Mouse (Mus musculus) heart, postnatal 0 days (tissue): Measurements from ENCODE around the gene Sox30. TPM values are rescaled to one million over a fixed set of nuclear protein-coding genes. Genes with fewer than 3 reads are reported as not detected.

Experiments
- ATAC-seq: fragments of 200-750 bp; cut with Nextera tagmentation; 2 replicates; pipeline ENCODE4 v1.8.0; 2017; ENCODE audit warnings: low read depth, moderate number of reproducible peaks, moderate library complexity; ENCODE audit not compliant: insufficient read depth
- DNase-seq: peaks from one replicate; pipeline ENCODE4 v3.0.0-alpha.2; 2016; ENCODE audit warnings: low spot score
- H3K27ac ChIP-seq: fragments of 300-500 bp; sonication (generic); 2 replicates; pipeline ENCODE4 v1.5.1; 2014; ENCODE audit warnings: low read depth, mild to moderate bottlenecking
- H3K27me3 ChIP-seq: fragments of 300-500 bp; sonication (generic); 2 replicates; pipeline ENCODE4 v1.6.1; 2014; ENCODE audit warnings: low read length, mixed read lengths; ENCODE audit not compliant: control insufficient read depth, insufficient read depth
- H3K36me3 ChIP-seq: fragments of 300-500 bp; sonication (generic); replicated peaks from 2 replicates; pipeline ENCODE4 v1.6.1; 2014; ENCODE audit warnings: low read length, mixed read lengths; ENCODE audit not compliant: control insufficient read depth, insufficient read depth
- H3K4me1 ChIP-seq: fragments of 300-500 bp; sonication (generic); 2 replicates; pipeline ENCODE4 v1.6.1; 2014; ENCODE audit warnings: antibody characterized with exemption; ENCODE audit not compliant: control insufficient read depth, insufficient read depth
- H3K4me2 ChIP-seq: fragments of 300-500 bp; sonication (generic); 2 replicates; pipeline ENCODE4 v1.6.1; 2014; ENCODE audit warnings: low read depth, mild to moderate bottlenecking, low read length, moderate library complexity
- H3K4me3 ChIP-seq: fragments of 300-500 bp; sonication (generic); 2 replicates; pipeline ENCODE4 v1.5.1; 2014; ENCODE audit warnings: low read depth, low read length
- H3K9ac ChIP-seq: fragments of 300-500 bp; sonication (generic); replicated peaks from 2 replicates; pipeline ENCODE4 v1.6.1; 2014; ENCODE audit warnings: low read depth, low read length, mixed read lengths
- H3K9me3 ChIP-seq: fragments of 300-500 bp; sonication (generic); replicated peaks from 2 replicates; pipeline ENCODE4 v1.6.1; 2016; ENCODE audit warnings: low read length; ENCODE audit not compliant: control insufficient read depth
- CTCF ChIP-seq: IDR thresholded peaks from 2 replicates; pipeline ENCODE4 v1.5.1; 2016; ENCODE audit warnings: antibody characterized with exemption, control low read depth, low read depth
- EP300 ChIP-seq: IDR thresholded peaks from 2 replicates; pipeline ENCODE4 v1.6.1; 2016; ENCODE audit warnings: antibody characterized with exemption, low read depth
- WGBS: fragments of 180-500 bp; shearing (Covaris S2); extraction: QIAGEN DNeasy Blood & Tissue Kit; methylation state at CpG from one replicate; pipeline ENCODE4 v1.1.7; 2014; 5-methylcytosine and 5-hydroxymethylcytosine counted together
- polyA plus RNA-seq: library from polyadenylated mRNA; unstranded; fragments of >200 nt; fragmentation: Nextera tagmentation; extraction: Ambion mirVana; gene quantifications from 2 replicates; pipeline ENCODE4 v1.2.1, GENCODE M21; 2015
- total RNA-seq: library from RNA; depleted of rRNA; stranded (reverse); fragments of >200 nt; gene quantifications from 2 replicates; pipeline ENCODE4 v1.2.3, GENCODE M21; 2014; ENCODE audit warnings: low replicate concordance

Sox30 gene
- total and polyA plus RNA-seq, 2 experiments from 2014 or later = 0.10 to 1.3 TPM

DNA sequence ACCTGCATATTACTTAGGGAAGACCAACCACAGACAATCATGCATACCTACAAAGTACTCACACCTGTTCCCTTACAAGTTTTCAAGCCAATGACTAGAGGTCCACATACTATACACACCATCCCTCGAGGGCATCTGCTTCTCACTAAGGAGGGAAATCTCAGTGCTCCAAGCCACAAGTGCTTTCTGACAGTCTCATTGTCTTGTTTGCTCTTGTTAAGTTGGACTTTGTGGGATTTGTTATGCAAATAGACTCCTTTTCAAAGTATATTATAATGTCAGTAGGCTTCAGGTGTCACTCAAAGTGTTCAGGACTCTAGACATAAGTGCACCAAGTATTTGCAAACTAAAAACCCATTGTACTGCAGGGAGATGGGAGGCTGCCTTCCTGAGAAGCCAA is 40.1 kb downstream of the Sox30 start:
- no peak overlapping the region for H3K27ac ChIP-seq
- no peaks in the 10 kb centered on the region for H3K27me3 ChIP-seq
- ATAC-seq (no peak), DNase-seq (no peak)
- 82% methylated on average over 1 of the region's 1 CpGs for WGBS
- no peak overlapping the region for H3K4me3 ChIP-seq
- no peaks in the 10 kb centered on the region for H3K9me3 ChIP-seq
- no peak overlapping the region for H3K4me2 ChIP-seq
- H3K4me1 ChIP-seq = no peaks in the 10 kb centered on the region
- H3K9ac ChIP-seq = no peak overlapping the region
- H3K36me3 ChIP-seq = no peaks in the 10 kb centered on the region
- TF ChIP-seq CTCF = no peak
- no peak for TF ChIP-seq EP300

- no peaks in the 10 kb centered on the region for H3K9me3 ChIP-seq
- no peak overlapping the region for H3K9ac ChIP-seq
- H3K36me3 ChIP-seq = no peaks in the 10 kb centered on the region
- no peak overlapping the region for H3K4me2 ChIP-seq
- no peak overlapping the region for H3K27ac ChIP-seq
- no peaks in the 10 kb centered on the region for H3K4me1 ChIP-seq
- no peak for TF ChIP-seq EP300
- no peak for TF ChIP-seq CTCF
- ATAC-seq (no peak), DNase-seq (no peak)
- H3K4me3 ChIP-seq = no peak overlapping the region
- H3K27me3 ChIP-seq = no peaks in the 10 kb centered on the region
Measured at GRCm38 (mm10) chr11:46021850-46022249, 41.7 kb downstream of the Sox30 start.

GRCm38 (mm10) chr11:46022983-46023382 is 42.9 kb downstream of the Sox30 start:
- Histone ChIP-seq H3K9ac (no peak overlapping the region), H3K27me3 (no peaks in the 10 kb centered on the region), H3K9me3 (no peaks in the 10 kb centered on the region), H3K4me1 (no peaks in the 10 kb centered on the region), H3K4me2 (no peak overlapping the region), H3K4me3 (no peak overlapping the region), H3K36me3 (no peaks in the 10 kb centered on the region), H3K27ac (no peak overlapping the region)
- TF ChIP-seq CTCF (no peak), EP300 (no peak)
- 50% methylated on average over 6 of the region's 6 CpGs for WGBS
- DNase-seq = no peak
- ATAC-seq = no peak

DNA sequence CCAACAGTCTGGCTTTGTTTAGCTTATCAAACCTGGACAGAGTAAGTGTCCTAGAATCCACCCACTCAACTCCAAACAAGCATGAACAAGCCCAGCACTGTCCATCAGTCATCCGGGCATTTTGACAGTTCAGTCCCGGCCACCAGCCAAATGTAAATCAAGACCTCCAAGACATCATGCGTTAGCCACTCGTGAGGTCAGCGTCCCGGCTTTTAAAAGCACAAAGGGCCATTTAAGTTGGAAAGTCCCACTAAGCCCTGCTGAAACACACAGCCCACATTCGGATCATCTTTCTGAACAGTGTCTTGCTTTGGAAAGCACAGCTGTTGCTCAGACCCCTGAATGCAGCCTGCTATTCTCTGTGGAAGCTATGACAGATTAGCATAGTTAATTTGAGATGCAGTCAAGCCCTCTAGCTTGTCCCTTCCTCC is 45.9 kb downstream of the Sox30 start:
- Histone ChIP-seq H3K9me3 (no peaks in the 10 kb centered on the region), H3K27me3 (no peaks in the 10 kb centered on the region), H3K27ac (no peak overlapping the region), H3K4me3 (no peak overlapping the region), H3K36me3 (no peaks in the 10 kb centered on the region), H3K4me1 (peaks cover 9% of the 10 kb centered on the region), H3K4me2 (no peak overlapping the region), H3K9ac (no peak overlapping the region)
- 46% methylated on average over 7 of the region's 7 CpGs for WGBS
- TF ChIP-seq CTCF (no peak), EP300 (no peak)
- 0 out of 2 replicates have a peak, but pooled peaks have one; percentile 27 for ATAC-seq
- peak; percentile 21 for DNase-seq

GRCm38 (mm10) chr11:46027952-46028814 is 48.1 kb downstream of the Sox30 start:
- Histone ChIP-seq H3K9me3 (no peaks in the 10 kb centered on the region), H3K36me3 (no peaks in the 10 kb centered on the region), H3K9ac (no peak overlapping the region), H3K4me1 (peaks cover 9% of the 10 kb centered on the region), H3K4me2 (no peak overlapping the region), H3K27ac (no peak overlapping the region), H3K4me3 (no peak overlapping the region), H3K27me3 (no peaks in the 10 kb centered on the region)
- TF ChIP-seq EP300 = no peak
- TF ChIP-seq CTCF = no peak
- 89% methylated on average over 6 of the region's 6 CpGs for WGBS
- no peak for ATAC-seq
- DNase-seq = no peak
